Mouse (Mus musculus) layer of hippocampus, postnatal 25 days (tissue): ENCODE results near the gene Insl3. TPM values are rescaled to one million over a fixed set of nuclear protein-coding genes. Genes with fewer than 3 reads are reported as not detected.

Source experiments
- total RNA-seq, 2 experiments: library from RNA; stranded (reverse); gene quantifications; 2 replicates each; pipeline ENCODE4 v1.2.3; 2021

The Insl3 gene
- total RNA-seq, 2 experiments from 2014 or later: 0.98 to 3.3 TPM

Other genes with a start within 250 kb of the Insl3 start
- gene Abhd8, start 225.6 kb upstream of the Insl3 start, total RNA-seq: 100 to 1,000 TPM; 235 to 284 TPM
- gene Mrpl34, start 224.3 kb upstream of the Insl3 start, total RNA-seq: 10 to 100 TPM; 49.9 to 54.7 TPM
- gene Dda1, start 220.0 kb upstream of the Insl3 start, total RNA-seq: 10 to 100 TPM; 95.6 to 97.2 TPM
- 10 to 100 TPM; 53.5 to 58.0 TPM for gene Ano8, start 203.3 kb upstream of the Insl3 start, total RNA-seq
- gene Gtpbp3, start 201.1 kb upstream of the Insl3 start, total RNA-seq: 10 to 100 TPM; 28.4 to 36.4 TPM
- gene Plvap, start 177.5 kb upstream of the Insl3 start, total RNA-seq: 1 to 10 TPM; 6.1 to 6.7 TPM
- not detected for gene Ccdc194, start 163.5 kb upstream of the Insl3 start, total RNA-seq
- 1 to 10 TPM; 3.0 to 4.1 TPM for gene Bst2, start 151.8 kb upstream of the Insl3 start, total RNA-seq
- 10 to 100 TPM; 30.9 to 33.6 TPM for gene Mvb12a, start 146.3 kb upstream of the Insl3 start, total RNA-seq
- gene Tmem221, start 130.3 kb upstream of the Insl3 start, total RNA-seq: not detected
- not detected for gene Nxnl1, start 122.6 kb upstream of the Insl3 start, total RNA-seq
- 100 to 1,000 TPM; 107 to 128 TPM for gene Slc27a1, start 120.3 kb upstream of the Insl3 start, total RNA-seq
- 10 to 100 TPM; 36.3 to 38.9 TPM for gene Pgls, start 97.0 kb upstream of the Insl3 start, total RNA-seq
- 1 to 10 TPM; 2.7 to 4.3 TPM for gene Fam129c, start 91.6 kb upstream of the Insl3 start, total RNA-seq
- gene Colgalt1, start 78.2 kb upstream of the Insl3 start, total RNA-seq: 10 to 100 TPM; 56.7 to 58.7 TPM
- 100 to 1,000 TPM; 235 to 291 TPM for gene Unc13a, start 17.5 kb upstream of the Insl3 start, total RNA-seq
- 1 to 10 TPM; 4.9 to 5.6 TPM for gene Jak3, start 12.9 kb upstream of the Insl3 start, total RNA-seq
- under 1 TPM; 0.42 to 0.47 TPM for gene B3gnt3, start 12.6 kb downstream of the Insl3 start, total RNA-seq
- 100 to 1,000 TPM in 1 of 2 experiments, 10 to 100 TPM in 1; 88.0 to 106 TPM for gene Fcho1, start 36.5 kb downstream of the Insl3 start, total RNA-seq
- gene Zfp709, start 192.8 kb downstream of the Insl3 start, total RNA-seq: 1 to 10 TPM; 8.8 to 8.9 TPM
- 10 to 100 TPM; 13.4 to 13.9 TPM for gene Zfp882, start 219.4 kb downstream of the Insl3 start, total RNA-seq
- gene Zfp617, start 219.4 kb downstream of the Insl3 start, total RNA-seq: 10 to 100 TPM; 25.6 to 30.8 TPM